Mouse (Mus musculus) heart, postnatal 0 days (tissue): ENCODE data around the gene Gm17334.

Experiments
- CTCF ChIP-seq: IDR thresholded peaks from 2 replicates; pipeline ENCODE4 v1.5.1; 2016; ENCODE audit warnings: antibody characterized with exemption, control low read depth, low read depth
- EP300 ChIP-seq: IDR thresholded peaks from 2 replicates; pipeline ENCODE4 v1.6.1; 2016; ENCODE audit warnings: antibody characterized with exemption, low read depth

DNA sequence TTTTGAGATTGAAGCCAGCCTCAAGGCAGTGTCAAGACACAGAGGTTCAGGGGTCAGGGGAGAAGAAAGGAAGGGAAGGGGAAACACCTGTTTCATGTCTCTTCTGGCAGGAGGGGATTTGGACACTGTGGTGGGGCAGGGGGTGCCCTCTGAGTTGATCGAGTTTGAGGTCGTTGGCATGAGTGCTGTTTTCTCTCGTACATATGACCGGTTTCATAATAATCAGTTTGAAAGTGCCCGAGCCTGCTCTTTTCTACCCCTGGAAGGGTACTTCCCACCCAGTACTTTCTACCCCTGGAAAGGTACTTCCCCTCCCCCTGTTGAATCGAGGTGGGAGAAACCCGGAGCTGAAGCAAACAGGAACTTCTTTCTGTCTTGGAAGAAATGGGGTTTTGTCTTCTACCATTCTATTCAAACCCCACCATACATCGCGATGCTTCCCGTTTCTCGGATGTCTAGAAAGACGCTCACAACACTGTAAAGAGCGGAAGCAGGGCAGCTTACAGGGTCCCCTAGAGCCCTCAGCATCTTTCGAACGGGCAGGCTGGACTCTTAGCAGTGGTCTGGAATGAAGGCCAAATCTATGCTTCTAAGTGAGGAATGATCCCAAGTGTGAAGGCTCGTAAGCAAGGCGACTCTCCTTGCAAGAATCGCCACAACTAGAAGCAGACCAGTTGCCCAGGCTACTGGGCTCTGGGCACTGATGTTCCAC lies 37.9 kb downstream of the Gm17334 start:
- TF ChIP-seq CTCF (no peak), EP300 (no peak)
